Mouse (Mus musculus): ENCODE measurements around the gene Bicra.

The Bicra gene

GRCm38 (mm10) chr7:16014521-16015175 is 33.1 kb downstream of the Bicra start:
- no peak for DNase-seq (ENCODE audit: low spot score in 2 of 2)

- DNase-seq (ENCODE audit: low spot score in 2 of 2): no peak
Observed at GRCm38 (mm10) chr7:16013722-16014275, 33.9 kb downstream of the Bicra start.

GRCm38 (mm10) chr7:16012576-16013263 is 35.0 kb downstream of the Bicra start:
- DNase-seq (ENCODE audit: low spot score in 2 of 2): no peak

DNA sequence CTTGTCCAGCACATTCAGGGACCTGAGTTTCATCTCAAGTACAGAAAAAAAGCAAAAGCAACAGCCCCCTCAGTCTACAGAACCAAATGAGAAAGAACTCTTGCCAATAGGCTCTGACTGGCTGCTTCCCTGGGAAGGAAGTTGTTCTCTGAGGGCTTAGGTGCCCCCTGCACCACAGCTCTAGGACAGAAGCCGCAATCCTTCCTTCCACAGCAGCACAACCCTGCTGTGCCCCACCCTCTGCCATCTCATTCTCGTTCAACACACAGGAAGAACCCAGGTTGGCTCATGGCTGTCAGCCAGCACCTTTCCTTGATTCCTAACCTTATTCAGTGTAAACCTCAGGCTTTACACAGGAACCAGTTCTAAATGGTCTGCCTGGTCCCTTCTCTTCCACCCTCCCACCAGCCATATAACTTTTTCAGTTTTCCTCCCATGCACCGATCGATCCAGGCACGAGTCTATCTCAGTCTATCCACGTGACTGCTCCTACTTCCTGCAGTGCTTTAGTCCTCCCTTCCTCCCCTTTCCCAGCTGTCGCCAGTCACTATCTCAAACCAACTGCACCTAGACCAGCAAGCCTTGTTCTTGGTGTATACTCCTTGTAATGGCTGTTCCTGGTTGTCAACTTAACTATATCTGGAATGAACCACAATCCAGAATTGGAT is 36.2 kb downstream of the Bicra start:
- no peak for DNase-seq (ENCODE audit: low spot score in 2 of 2)

DNA sequence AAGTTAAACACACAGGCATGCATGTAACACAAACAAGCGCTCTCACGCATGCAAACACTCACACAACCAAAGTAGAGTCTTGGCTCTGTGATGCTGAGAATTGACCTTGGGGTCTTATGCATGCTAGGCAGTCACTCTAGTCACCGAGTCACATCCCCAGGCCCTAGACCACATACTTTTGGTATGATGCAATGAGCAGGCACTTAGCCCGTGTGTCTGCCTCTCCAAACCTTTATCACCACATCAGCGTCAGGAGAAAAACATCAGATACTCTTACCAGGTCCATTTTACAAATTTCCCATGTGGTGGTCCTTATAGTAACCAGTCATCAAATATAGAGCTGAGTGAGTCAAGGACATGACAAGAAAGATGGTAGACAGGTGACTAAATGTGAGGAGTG is 37.1 kb downstream of the Bicra start:
- DNase-seq (ENCODE audit: low spot score in 2 of 2): no peak

- DNase-seq (ENCODE audit: low spot score in 2 of 2): no peak
Observed at GRCm38 (mm10) chr7:16009636-16010035, 38.1 kb downstream of the Bicra start.

GRCm38 (mm10) chr7:16005020-16005419 is 42.7 kb downstream of the Bicra start:
- DNase-seq (ENCODE audit: low spot score in 2 of 2): no peak

DNA sequence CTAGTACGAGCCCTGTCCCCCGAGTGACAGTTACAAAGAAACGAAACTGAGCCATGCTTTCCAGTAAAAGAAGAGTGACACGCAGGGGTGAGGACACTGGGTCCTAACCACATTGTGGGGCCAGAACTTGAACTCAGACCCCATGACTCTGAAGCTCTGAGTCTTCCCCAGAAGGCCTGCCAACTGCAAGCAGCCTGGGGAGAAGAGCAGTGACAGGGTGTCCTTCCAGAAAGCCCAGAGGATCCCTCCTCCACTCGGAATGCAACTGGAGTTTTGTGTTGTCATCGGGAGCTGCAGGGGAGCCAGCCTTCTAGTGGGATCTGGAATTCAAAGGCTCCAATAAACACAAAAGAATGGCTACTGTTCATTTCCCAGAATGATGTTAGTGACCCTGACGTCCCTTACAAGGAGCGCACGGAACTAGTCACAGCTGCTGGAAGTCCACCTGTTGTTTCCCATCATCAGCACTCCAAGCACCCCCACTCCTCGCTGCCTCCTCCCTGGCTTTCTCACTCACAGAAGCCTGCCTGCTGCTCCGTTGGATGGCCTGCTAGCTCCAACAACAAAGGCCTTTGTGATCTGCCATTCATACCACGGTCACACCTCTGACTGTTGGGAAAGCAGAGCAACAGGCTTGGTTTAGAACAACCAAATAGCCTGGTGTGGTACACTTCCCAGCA is 43.4 kb downstream of the Bicra start:
- DNase-seq (ENCODE audit: low spot score in 2 of 2): no peak

GRCm38 (mm10) chr7:16003032-16003431 is 44.7 kb downstream of the Bicra start:
- DNase-seq (ENCODE audit: low spot score in 2 of 2): no peak

DNA sequence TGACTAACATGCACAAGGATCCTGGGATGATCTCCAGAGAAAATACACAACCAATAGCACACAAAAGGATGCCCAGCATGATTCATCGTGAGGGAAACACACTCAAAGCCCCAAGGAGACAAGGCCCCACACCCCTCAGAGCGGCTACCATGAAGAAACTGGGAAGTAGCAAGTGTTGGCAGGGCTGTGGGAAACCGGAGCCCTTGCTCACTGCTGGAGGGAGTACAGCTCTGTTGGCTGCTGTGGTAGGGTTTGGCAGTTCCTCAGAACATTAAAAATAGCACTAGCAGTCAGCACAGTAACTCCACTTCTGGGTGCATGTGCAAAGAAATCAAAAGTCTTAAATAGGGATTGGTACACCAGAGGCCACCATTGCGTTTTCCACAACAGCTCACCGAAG is 45.5 kb downstream of the Bicra start:
- peak; percentile 55 to 81 for DNase-seq (ENCODE audit: low spot score in 2 of 2)

DNA sequence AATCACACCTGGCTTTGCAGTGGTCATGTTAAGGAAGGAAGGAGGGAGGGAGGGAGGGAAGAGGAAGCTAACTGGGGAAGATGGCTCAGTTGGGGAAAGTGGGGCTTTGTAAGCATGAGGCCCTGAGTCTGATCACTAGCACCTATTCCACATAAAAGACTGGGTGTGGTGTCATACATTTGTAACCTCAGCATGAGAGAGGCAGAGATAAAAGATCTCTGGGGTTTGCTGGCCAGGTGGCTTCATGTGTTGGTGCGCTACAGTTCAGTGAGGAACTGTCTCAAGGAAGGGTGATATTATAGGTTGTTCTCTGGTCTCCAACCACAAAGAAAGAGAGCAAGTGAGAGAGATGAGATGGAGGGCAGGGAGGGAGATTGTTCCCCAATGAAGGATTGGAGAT is 46.0 kb downstream of the Bicra start:
- DNase-seq (ENCODE audit: low spot score in 2 of 2): no peak

DNA sequence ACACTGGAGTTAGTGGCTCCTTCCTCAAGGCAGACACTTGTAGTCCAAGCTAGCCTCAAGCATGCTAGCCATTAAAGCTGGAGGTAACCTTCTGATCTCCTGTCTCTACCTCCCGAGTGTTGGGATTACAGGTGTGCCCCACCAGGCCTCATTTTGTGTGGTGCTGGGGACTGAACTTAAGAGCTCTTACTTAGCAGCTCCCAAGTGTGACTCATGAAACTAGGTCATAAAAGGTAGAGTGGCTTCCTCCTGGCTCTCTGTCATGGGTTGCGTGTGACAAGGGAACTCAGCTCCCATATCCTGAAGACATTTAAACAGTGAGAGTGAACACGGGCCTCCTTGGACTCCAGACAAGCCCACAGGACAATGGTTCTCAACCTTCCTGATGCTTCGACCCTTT is 53.9 kb downstream of the Bicra start:
- DNase-seq (ENCODE audit: low spot score in 2 of 2): no peak

DNA sequence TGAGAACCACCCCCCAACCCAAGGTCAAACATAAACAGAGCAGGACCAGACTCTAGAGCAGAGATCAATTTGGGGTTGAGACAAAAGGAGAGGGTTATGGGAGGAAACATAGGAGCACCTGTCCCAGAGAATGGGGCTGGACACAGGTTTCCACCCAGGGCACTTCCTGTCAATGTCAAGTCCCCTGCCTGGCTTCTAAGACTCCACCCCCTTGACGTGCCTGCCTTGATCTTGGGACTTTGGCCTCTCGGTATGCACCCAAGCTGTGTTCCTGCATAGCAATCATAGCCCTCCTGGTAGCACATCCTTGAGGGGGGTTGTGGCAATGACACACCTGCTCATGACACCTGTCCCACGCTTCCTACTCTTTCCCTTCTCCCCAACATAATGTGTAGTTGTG is 54.6 kb downstream of the Bicra start:
- no peak for DNase-seq (ENCODE audit: low spot score in 2 of 2)

- no peak for DNase-seq (ENCODE audit: low spot score in 2 of 2)
Observed at GRCm38 (mm10) chr7:15991764-15992163, 56.0 kb downstream of the Bicra start.

- peak in 1 of 2 experiments; percentile 33 for DNase-seq (ENCODE audit: low spot score in 2 of 2)
Observed at GRCm38 (mm10) chr7:15987661-15988356, 59.9 kb downstream of the Bicra start.

GRCm38 (mm10) chr7:15982729-15983407 is 64.9 kb downstream of the Bicra start:
- DNase-seq (ENCODE audit: low spot score in 2 of 2): peak in 1 of 2 experiments; percentile 43

GRCm38 (mm10) chr7:15981538-15981937 is 66.2 kb downstream of the Bicra start:
- DNase-seq (ENCODE audit: low spot score in 2 of 2): no peak

DNA sequence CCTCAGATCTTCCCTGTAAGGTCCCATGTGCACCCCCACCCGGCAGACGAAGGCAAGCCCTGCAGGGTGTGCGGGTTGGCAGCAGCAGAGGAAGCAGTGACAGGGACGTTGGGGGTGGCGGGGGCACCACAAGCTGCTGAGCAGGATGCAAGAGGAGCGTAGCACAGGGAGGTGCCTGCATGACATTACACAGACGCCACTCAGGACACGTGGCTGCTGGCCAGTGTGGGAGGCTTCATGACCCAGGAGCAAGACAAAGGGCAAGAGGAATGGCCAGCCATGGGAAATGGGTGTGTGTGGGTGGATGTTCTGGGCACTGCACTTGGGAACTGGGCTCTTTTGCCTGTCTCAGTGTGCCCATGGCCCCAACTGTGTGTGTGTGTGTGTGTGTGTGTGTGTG is 67.5 kb downstream of the Bicra start:
- peak; percentile 37 to 45 for DNase-seq (ENCODE audit: low spot score in 2 of 2)

- peak in 1 of 2 experiments; percentile 42 for DNase-seq (ENCODE audit: low spot score in 2 of 2)
Observed at GRCm38 (mm10) chr7:15975904-15976303, 71.8 kb downstream of the Bicra start.

DNA sequence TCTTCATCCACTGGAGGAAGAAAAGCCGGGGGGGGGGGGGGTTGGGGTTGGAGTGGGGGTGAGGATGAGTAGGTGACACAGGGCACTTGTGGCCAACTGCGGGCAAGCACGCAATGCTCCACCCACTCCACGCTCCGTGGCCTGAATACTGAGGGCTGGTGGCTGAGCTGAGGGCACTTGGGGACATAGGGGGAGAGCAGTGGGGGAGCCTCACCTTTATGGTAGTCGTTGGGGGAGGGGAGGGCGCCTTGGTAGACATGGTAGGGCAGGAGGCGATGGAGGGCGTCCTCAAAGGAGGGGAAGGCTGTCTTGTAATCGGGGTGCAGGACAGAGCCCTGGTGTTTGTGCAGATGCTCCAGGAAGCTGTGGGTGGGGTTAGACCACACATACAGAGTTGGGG is 72.3 kb downstream of the Bicra start:
- DNase-seq (ENCODE audit: low spot score in 2 of 2): no peak

GRCm38 (mm10) chr7:15974712-15975111 is 73.0 kb downstream of the Bicra start:
- DNase-seq (ENCODE audit: low spot score in 2 of 2): peak in 1 of 2 experiments; percentile 73
